Mouse (Mus musculus): ENCODE measurements at regions not wholly inside any gene's neighbourhood (a gene's known extent, or its start where the extent isn't known, plus 50 kb on each side); places are given as distances from the start of the nearest gene placed in this dataset.

DNA sequence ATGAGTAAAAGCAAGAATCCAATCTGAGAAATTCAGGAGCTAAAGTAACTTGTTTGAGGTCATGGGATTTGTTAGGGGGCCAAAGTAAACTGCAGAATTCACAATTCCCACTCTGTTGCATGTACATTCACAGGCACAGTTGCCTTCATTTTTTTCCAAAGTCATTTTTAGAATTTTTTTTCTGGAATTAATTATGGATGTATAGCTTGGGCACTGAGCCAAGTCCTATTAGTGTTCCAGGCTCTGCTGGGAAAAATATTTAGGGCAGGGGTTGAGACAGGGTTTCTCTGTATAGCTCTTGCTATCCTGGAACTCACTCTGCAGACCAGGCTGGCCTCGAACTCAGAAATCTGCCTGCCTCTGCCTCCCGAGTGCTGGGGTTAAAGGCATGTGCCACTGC lies 188.3 kb downstream of the Cd83 start:
- DNase-seq (ENCODE audit: low spot score) = no peak

DNA sequence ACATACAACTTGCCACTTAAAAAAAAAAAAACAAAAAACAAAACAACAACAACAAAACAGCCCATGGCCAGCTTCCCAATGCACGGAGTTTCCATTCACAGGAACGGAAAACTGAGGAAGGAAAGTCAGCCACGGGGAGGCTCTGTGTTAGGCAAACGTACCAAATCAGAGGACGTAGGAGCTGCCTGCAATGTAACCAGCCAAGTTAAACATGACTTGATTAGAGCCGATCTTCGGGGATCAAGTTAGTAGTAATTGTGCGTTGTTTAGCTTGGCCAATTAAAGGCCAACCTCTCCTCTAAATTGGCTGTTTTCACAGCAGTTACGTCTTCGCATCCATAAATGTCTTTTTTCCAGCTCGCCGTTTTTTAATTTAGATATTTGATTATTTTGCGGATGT lies 190.7 kb downstream of the Cd83 start:
- no peak for DNase-seq (ENCODE audit: low spot score)

DNA sequence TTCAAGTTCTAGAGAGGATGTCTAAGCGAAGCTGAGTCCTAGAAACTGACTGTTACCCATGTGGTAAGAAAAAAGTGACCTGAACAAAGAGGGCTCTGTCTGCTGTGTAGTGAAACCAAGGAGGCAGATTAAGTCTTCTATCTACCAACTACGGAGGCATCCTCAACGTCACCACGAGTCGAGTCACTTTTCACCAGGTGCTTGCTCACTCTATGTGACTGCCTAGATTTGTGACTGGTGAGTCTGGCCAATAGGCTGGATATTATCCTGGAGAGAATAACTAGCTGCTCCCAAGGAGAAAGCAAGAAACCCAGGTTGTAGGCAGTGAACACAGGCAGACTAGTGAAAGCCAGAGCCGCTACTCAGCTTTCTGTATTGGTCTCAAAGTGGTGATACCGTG lies 191.2 kb downstream of the Cd83 start:
- DNase-seq (ENCODE audit: low spot score) = no peak

DNA sequence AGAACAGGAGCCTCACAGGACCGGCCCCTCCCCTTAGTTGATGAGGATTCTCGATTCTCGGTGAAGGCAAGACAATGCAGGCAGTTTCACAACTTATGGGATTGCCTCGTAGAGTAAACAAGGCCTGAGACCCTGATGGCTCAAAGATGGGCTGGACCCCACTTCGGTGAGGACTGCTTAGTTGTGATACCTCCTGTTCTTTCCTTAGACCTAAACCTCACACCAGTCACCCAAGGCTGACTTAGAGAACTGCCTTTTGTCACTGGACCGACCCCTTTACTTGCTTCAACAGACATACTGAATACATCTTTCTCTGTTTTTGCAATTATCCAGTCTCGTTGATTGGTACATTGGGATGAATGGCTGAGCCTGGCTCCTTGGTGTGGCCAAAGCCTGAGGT lies 192.1 kb downstream of the Cd83 start:
- DNase-seq (ENCODE audit: low spot score) = no peak

DNA sequence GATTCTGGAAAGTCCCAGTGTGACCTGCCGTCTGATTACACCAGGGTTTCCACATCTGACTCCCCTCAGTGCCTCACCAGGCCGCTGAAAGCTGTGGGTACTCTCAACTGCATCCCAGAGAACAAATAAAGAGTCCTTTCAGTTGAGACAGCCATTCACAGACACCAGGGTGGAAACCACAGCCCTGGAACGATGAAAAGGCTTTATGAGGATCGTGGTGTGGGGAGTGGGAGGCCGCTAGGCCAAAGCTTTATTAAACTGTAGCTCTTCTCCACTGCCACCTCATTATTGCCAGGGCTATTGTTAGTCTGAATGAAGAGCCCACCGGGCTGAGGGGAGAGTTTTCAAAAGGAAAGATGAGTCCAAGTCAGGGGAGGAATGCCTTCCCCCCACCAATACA lies 202.8 kb downstream of the Cd83 start:
- DNase-seq (ENCODE audit: low spot score) = no peak

DNA sequence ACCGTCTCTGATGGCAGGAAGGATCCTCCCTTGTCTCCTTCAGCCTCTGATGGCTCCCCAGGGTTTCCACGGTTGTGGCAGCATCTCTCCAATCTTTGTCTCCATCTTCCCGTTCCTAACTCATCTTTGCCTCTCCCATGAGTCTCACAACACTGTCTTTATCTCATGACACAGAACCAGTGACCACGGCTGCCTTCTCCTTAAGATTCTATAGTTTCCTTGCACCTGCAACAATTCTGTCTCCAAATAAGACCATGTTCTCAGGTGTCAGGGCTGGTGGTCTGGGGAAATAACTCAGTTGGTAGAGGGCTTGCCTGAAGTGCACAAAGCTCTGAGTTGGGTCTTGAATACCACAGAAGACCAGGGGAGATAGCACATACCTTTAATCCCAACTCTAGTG lies 203.8 kb downstream of the Cd83 start:
- DNase-seq (ENCODE audit: low spot score) = no peak

DNA sequence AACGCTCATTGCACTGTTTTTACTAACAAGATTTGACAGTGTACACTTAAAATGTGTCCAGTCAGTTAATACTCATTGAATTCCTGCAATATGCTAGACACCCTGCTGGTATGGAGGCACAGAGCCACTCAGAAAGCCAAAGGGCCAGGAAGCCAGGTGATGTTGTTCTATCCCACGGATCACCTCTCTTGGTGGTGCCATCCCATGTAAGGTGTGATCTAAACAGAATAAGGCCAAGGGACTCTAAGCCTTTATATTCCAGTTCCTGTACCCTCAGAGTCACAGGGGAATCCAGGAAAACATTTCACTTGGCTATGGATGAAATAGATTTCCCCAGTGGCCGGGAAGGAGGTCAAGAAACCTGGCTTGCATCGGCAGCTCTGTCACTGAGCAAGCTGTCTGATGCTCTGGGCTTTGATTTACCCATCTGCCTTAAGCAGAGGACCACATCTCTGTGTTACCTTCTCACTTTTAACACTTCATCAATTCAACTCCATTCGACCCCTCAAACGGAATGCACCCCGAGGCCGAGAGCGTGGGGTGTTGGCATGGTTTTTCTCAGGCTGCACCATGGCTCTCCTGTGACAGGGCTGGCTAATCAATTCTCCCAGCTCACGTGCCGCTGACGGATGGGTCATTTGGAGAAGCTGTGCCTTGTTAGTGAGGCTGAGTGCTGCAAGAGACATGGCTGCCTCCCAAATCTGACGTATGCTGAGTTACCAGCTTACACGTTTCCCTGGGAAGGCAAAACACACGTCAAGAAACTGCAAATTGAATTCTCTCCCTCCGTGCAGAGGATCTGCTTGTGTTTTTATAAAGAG lies 205.9 kb downstream of the Cd83 start:
- peak; percentile 50 for DNase-seq (ENCODE audit: low spot score)

DNA sequence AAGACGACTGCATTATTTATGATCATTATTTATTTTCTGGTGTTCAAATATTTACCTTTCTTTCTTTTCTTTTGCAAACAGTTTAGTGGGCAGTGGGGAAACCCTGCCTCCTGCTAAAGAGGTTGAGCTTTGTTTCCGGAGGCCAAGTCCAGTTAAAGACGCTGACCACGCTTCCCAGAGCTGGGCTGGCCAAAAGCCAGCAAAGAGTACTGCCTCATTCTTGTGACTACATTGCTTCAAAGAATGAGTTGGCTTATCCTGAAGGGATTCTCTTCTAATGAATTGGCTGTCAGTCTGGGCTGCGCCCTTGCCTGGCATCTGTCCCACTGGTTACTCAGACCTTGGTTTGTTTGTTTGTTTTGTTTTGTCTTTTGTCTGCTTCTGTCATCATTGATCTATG lies 207.2 kb downstream of the Cd83 start:
- peak; percentile 17 for DNase-seq (ENCODE audit: low spot score)

DNA sequence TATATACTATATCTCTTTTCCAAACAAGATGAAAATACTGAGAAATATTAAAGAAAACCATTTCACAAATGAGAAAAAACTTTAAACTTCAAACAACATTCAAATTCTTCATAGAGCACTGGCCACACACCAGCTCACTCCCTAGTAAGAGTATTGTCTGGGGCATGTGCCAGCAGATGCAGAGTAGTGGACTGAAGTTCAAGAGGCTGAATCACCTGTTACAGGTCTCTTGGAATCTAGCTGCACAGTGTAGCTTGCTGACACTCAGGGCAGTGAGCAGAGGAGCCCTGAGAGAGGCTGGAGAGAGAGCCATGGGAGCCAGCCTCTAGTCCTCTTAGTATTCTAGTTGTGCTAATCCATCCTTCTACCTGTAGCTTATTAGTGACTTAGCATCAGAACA lies 208.4 kb downstream of the Cd83 start:
- DNase-seq (ENCODE audit: low spot score) = no peak

DNA sequence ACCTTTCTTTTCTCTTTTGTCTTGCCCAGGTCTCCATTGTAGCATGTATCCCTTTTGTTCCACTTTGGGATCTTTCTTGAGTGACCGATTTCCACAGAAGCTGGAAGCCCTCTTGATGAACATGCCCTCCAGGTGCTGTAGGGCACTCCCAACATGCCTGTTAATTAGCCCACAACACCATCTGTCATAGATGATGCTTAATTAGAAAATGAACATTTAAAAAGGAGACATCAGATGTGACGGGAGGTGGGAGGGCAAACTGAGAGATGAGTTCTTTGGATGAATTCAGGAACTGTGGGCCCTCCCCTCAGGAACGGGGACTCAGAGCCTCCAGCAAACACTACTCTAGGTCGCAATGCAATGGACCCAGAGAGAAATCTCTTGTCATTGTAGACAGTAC lies 209.8 kb downstream of the Cd83 start:
- no peak for DNase-seq (ENCODE audit: low spot score)

DNA sequence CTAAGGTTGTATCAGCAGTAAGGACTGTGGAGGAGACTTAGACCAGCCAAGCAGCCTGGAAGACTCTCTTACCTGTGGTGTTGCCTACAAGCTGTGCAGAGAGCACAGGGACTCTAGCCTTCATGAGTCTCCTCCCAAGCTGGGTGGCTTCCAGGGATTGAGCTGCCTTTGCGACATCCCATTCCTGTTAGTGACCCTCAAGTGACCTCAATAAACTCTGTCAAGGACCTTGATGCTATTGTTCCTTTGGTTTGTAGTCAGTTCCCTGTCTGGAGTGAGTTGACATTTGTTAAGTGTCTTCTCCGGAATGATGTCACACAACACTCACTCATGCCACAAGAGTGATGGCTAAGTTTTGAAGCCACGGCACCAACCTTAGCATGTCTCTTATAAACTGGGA lies 211.0 kb downstream of the Cd83 start:
- no peak for DNase-seq (ENCODE audit: low spot score)

DNA sequence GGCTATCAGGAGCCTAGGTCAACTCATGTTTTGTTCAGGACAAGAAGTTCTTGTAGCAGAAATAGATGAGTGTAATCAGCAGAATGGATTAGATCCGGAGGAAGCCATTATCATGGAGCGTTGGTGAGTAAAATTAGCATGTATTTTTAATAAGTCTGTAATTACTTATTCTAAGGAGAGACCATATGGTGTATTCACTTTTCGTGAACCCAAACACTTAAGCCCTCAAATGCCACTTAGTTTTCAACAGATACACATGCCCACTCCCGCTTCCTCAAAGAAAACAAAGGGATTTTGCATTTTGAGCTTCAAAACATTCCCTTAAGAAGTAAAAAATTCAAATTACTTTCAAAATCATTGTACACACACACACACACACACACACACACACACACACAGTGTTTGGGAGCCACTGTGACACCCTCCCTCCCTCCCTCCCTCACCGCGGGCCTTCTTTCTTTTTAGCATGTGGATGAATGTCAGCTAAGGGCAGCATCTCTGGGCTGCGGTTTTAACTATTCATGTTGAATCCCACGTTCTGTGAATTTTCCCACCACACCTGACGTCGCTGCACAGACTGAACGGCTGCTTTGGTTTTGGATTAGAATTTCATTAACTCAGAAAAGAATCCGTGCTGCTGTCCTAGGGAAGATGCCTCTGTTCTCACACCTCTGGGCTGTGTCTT lies 217.4 kb downstream of the Cd83 start:
- no peak for DNase-seq (ENCODE audit: low spot score)

DNA sequence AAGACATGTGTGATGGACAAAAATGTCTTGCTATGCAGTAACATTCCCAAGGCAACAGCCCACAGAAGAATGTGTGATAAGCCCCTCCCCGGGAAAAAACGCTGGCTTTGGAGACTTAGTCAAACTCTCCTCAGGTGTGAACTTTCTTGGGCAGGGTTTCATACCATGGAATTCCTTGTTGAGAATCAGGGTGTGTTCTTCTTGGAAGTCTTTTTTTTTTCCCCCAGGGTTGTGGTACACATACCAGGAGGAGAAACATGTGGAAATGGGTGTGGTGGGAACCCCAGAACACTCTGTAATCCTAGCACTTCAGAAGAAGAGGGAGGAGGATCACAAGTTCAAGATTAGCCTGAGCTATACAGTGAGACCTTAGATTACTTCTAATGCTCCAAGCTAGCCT lies 228.3 kb downstream of the Cd83 start:
- no peak for DNase-seq (ENCODE audit: low spot score)

DNA sequence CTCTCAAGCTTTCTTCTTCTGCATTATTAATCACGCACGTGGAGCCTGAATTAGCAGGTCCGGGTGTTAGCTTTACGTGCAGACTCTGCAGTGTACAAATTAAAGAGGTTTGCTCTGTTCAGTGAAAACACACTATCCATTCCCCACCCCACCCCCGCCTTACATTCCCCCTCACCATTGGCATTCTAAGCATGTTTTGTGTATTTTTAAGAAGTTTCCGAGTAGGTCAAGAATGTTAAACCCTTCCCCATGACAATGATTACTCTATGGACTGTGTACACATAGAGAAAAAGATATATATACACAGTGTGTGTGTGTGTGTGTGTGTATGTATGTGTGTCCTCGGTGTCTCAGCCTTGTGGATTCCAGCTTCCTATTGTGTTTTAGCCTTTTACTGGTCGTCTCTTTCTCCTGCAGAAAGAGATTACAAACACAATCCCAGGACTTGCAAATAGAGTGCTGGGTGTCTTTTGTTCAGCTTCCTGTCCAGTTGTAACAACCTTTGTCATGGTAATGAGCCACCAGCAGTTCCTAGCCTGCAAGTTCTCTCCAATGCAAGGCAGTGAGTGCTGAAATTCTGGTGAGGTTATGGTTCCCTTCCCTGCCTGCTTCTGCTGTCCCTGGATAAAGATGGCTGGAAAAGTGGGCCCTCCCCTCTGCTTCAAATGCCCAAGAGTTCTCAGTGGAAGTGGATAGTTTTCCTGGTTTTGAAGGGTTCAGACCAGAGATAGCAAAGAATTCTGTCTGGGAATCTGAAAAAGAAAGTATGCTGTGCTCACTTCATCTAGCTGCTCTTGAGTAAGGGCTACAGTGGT lies 234.1 kb downstream of the Cd83 start:
- no peak for DNase-seq (ENCODE audit: low spot score)

DNA sequence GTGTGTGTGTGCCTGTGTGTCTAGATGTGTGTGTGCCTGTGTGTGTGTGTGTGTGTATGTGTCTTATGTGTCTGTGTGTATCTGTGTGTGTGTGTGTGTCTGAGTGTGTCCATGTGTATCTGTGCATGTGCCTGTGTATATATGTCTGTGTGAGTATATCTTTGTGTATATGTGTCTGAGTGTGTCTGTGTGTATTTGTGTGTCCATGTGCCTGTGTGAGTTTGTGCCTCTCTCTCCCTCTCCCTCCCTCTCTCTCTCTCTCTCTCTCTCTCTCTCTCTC lies 234.7 kb downstream of the Cd83 start:
- no peak for DNase-seq (ENCODE audit: low spot score)

DNA sequence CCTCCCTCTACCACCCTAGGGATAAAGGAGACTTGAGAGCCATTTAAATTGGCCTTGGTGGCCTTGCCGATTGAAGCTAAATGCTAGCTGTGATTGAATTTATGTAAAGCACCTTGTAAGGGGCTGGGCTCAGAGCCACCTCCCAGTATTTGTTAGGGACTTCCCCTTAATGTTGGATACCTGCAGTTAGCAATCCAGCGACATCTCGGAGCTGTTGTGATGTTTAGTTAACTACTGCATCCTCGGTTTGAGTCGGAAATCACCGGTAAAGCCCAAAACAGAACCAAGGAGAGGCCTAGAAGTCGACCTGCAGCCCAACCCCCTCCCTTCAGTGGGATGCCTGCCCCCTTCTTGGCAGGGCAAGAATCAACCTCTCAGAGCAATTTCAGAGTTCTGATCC lies 236.3 kb downstream of the Cd83 start:
- DNase-seq (ENCODE audit: low spot score) = no peak

DNA sequence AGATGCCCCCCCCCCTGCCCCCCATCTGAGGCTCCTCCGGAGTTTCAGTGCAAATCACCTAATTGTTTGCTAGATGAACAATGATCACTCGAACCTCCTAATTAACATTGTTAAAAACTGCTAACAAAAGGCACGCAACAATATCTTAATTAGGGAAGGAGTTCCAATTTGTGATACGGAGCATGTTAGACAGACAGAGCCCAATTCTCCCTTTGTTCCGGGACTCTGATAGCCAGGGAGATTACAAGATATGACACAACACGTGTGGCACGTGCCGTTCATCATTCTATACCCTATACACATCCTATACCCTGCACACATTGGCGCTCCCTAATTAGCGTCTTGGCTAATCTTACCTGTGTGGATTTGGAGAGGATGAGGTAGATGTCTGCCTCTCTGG lies 237.5 kb downstream of the Cd83 start:
- DNase-seq (ENCODE audit: low spot score) = no peak

DNA sequence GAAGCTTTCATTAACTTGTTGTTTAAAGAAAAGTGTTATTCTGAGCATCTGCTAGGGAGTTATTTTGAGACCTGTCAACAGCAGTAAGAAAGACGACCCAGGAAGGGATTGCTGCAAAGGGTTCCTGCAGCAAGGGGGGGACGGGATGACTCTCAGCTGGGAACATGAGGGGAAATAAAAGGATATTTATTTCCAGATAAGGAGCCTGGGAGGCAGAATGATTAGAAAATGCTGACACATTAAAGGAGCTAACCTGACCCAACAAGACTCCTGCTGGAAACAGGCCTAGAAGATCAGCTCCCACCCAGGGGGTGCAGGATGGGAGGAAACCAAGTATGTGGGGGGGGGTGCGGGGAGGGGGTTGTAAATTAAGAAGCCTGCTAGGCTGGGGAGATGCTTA lies 240.0 kb downstream of the Cd83 start:
- no peak for DNase-seq (ENCODE audit: low spot score)

DNA sequence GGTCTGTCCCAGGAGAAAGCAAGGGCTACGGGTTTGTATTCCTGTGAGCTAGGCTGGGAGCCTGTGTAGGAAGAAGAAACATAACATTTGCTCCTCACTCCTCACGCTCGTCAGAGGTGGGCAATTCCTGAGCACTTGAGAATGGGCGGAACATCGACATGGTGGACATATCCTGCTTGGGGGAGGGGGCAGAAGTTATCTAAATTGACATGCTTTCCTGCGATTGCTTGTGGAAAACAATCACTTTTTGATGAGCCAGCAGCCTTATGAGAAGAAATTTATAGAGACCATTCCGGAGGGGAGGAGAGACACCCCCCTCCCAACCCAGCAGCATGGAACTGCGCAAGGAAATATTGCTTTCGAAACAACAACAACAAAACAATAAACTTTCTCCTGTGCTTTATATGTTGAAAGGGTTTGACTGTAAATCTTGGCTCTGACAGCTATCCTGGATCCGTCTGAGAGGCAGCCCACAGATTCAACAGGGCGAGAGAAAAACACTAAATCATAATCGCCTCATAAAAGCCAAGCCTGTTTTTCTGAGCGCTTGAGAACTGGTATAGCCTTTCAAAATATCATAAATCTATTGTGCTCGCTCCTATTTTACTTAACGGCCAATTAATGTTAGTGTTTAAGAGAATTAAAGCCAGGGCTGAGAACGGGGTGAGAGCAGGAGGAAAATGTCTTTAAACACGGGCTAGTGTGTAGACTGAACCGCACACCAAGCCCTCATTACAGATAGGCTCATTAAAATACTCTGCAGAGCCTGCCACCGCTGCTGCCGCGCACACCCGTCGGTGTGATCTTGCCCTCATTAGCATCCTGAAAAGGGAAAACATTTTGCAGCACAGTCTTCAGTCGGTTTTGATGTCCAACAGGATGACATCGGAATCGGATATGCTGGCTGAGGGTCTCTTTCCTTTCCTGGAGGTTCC lies 242.0 kb downstream of the Cd83 start:
- no peak for DNase-seq (ENCODE audit: low spot score)

DNA sequence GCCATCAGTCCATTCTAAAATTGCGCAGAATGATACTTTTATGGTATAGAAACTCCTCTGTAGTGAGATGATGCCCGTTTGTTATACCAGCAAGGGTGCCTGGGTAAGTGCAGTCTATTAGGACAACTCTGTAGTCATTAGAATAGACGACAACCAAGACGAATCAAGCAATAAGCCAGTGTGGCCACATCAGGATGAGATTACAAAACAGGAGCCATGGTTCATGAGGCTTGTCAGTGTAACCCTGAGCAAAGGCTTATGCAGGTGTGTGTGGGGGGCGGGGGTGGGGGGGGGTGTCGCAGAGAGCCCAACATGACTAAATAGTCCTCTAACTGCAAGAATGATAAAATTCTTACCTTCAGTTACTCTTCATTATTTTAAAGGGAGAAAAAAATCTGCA lies 243.5 kb downstream of the Cd83 start:
- DNase-seq (ENCODE audit: low spot score) = no peak

DNA sequence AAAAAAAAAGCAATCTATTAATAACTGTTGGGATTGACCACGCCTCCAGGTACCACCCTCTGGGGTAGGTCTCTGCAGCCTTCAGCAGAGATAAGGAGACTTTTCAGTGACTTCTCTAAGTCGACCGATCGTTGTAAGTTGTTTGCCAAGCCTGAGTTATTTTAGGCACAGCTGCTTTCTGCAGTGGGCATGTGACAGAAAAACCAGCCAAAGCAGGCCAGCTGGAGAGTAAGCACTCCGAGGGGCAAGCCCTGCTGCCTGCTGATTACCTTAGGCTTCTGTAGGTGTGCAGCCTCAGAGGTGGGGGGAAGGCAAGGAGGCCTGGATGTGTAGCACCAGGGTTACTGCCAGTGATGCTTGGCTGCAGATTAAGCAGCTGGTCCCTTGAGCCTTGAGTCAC lies 246.0 kb downstream of the Cd83 start:
- DNase-seq (ENCODE audit: low spot score) = no peak

DNA sequence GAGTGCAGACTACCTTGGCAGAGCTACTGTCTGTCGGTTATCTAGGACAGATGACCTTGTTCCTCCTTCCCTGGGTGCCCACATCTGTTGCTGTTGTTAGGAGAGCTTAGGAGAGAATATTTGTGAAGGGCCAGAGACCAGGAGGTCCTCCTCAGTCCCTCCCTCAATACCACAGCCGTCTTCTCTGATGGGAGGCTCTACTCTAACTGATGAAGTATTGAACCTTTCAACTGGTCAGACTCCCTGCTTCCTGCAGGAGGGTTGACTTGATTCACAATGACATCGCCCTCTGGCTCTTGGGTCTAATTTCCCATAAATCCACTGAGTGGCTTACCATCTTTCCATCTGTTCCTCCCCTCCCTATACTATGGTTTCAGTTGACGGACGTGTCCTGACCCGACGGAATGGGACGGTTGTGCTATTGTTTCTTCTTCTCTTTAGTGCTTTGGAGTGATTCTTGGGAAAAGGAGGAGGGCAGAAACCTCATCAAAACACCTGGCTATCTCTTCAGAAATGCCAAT lies 253.3 kb downstream of the Cd83 start:
- DNase-seq (ENCODE audit: low spot score) = no peak
